Mouse (Mus musculus): ENCODE results near the gene Pagr1b. TPM values are rescaled to one million over a fixed set of nuclear protein-coding genes. Genes with fewer than 3 reads are reported as not detected.

The Pagr1b gene
- total RNA-seq, 2 experiments from 2014 or later: 11.8 TPM; not detected in 1

- no peak for ATAC-seq (replicated peaks; ENCODE audit: low FRiP score, poor library complexity, severe bottlenecking)
Observed at GRCm38 (mm10) chr7:127020491-127020890, 4.2 kb upstream of the Pagr1b start.

- ATAC-seq (replicated peaks; ENCODE audit: low FRiP score, poor library complexity, severe bottlenecking): no peak
Observed at GRCm38 (mm10) chr7:127020031-127020430, 3.7 kb upstream of the Pagr1b start.

GRCm38 (mm10) chr7:127019306-127019960 lies 3.1 kb upstream of the Pagr1b start:
- ATAC-seq (replicated peaks; ENCODE audit: low FRiP score, poor library complexity, severe bottlenecking): no peak

- no peak for ATAC-seq (replicated peaks; ENCODE audit: low FRiP score, poor library complexity, severe bottlenecking)
Observed at GRCm38 (mm10) chr7:127018416-127019305, 2.4 kb upstream of the Pagr1b start.

GRCm38 (mm10) chr7:127017950-127018345 lies 1.7 kb upstream of the Pagr1b start:
- no peak for ATAC-seq (replicated peaks; ENCODE audit: low FRiP score, poor library complexity, severe bottlenecking)

- ATAC-seq (replicated peaks; ENCODE audit: low FRiP score, poor library complexity, severe bottlenecking): peak; percentile 75
Observed at GRCm38 (mm10) chr7:127016971-127017949, 976 bp upstream of the Pagr1b start, which contains the start of gene Pagr1a. Gene Pagr1a, minus strand, starts transcription at chr7:127017352.

- ATAC-seq (replicated peaks; ENCODE audit: low FRiP score, poor library complexity, severe bottlenecking): peak; percentile 71
Observed at GRCm38 (mm10) chr7:127016486-127016938, 228 bp upstream of the Pagr1b start.

GRCm38 (mm10) chr7:127016081-127016480 lies 203 bp downstream of the Pagr1b start:
- ATAC-seq (replicated peaks; ENCODE audit: low FRiP score, poor library complexity, severe bottlenecking): peak; percentile 16

- no peak for ATAC-seq (replicated peaks; ENCODE audit: low FRiP score, poor library complexity, severe bottlenecking)
Observed at GRCm38 (mm10) chr7:127014993-127015392, 1.3 kb downstream of the Pagr1b start.

GRCm38 (mm10) chr7:127014320-127014719 lies 2.0 kb downstream of the Pagr1b start, which contains the start of gene Mvp:
Gene Mvp, minus strand, starts transcription at chr7:127014621.
- 0 out of 2 replicates have a peak, but pooled peaks have one; percentile 21 for ATAC-seq (replicated peaks; ENCODE audit: low FRiP score, poor library complexity, severe bottlenecking)

- ATAC-seq (replicated peaks; ENCODE audit: low FRiP score, poor library complexity, severe bottlenecking): no peak
Observed at GRCm38 (mm10) chr7:127013385-127013784, 2.9 kb downstream of the Pagr1b start.

GRCm38 (mm10) chr7:127012845-127013244 lies 3.4 kb downstream of the Pagr1b start:
- no peak for ATAC-seq (replicated peaks; ENCODE audit: low FRiP score, poor library complexity, severe bottlenecking)

GRCm38 (mm10) chr7:127012374-127012773 lies 3.9 kb downstream of the Pagr1b start:
- ATAC-seq (replicated peaks; ENCODE audit: low FRiP score, poor library complexity, severe bottlenecking): no peak

GRCm38 (mm10) chr7:127011717-127012116 lies 4.6 kb downstream of the Pagr1b start:
- ATAC-seq (replicated peaks; ENCODE audit: low FRiP score, poor library complexity, severe bottlenecking): no peak

- no peak for ATAC-seq (replicated peaks; ENCODE audit: low FRiP score, poor library complexity, severe bottlenecking)
Observed at GRCm38 (mm10) chr7:127011051-127011450, 5.2 kb downstream of the Pagr1b start.

- no peak for ATAC-seq (replicated peaks; ENCODE audit: low FRiP score, poor library complexity, severe bottlenecking)
Observed at GRCm38 (mm10) chr7:127009307-127010085, 6.8 kb downstream of the Pagr1b start.

GRCm38 (mm10) chr7:127008239-127009019 lies 7.9 kb downstream of the Pagr1b start:
- peak; percentile 60 for ATAC-seq (replicated peaks; ENCODE audit: low FRiP score, poor library complexity, severe bottlenecking)
